Mouse (Mus musculus) right cerebral cortex, postnatal 36 days (tissue): ENCODE measurements around the gene Adipoq.
"Not testable (repeated sequence)": the region's sequence is repeated elsewhere in the genome, so short reads cannot be mapped to it uniquely, and the experiment has no call there.

Experiments
- DNase-seq, 2 experiments: peaks; one replicate each; pipeline ENCODE4 v3.0.0; 2022; ENCODE audit warnings: low spot score in 2 of 2, mixed read lengths in 1 of 2

Gene Adipoq

DNA sequence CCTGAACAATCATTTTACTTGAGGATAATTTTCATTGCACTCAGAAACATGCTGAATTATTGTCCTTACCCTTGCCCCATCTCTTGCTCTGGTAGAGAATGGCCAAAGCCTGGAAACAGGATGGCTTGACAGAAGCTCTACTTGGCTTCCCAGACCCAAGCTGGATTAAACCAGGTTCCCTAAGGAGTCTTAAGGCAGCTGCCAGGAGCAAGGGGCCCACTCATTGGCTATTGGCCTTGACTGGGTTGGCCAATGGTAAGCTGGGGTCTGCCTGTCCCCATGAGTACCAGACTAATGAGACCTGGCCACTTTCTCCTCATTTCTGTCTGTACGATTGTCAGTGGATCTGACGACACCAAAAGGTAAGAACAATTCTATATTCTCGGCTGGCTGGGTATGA lies at the start of gene Adipoq:
Gene Adipoq (plus strand): TSS at position 257 of the 400 bp plus-strand sequence.
- DNase-seq: no peak

DNA sequence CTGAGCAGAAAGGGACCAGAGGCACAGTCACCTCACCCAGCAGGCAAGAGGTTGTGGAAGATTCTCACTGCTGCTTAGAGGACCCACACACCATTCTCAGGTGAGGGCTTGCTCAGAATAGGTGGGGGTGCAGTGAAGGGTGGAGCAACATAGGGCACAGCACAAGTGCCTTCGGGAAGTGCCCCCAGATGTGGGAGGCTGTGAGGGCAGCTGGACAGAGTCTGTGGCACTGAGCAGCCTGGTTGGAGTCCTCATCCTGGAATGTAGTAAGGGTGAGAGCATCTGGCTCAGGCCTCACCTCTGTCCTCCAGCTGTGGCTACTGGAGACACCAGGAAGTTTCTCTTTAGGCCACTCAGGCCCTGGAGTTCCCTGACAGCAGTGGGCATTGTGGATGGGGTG lies 49.5 kb upstream of the Adipoq start:
- not testable (repeated sequence) for DNase-seq

DNA sequence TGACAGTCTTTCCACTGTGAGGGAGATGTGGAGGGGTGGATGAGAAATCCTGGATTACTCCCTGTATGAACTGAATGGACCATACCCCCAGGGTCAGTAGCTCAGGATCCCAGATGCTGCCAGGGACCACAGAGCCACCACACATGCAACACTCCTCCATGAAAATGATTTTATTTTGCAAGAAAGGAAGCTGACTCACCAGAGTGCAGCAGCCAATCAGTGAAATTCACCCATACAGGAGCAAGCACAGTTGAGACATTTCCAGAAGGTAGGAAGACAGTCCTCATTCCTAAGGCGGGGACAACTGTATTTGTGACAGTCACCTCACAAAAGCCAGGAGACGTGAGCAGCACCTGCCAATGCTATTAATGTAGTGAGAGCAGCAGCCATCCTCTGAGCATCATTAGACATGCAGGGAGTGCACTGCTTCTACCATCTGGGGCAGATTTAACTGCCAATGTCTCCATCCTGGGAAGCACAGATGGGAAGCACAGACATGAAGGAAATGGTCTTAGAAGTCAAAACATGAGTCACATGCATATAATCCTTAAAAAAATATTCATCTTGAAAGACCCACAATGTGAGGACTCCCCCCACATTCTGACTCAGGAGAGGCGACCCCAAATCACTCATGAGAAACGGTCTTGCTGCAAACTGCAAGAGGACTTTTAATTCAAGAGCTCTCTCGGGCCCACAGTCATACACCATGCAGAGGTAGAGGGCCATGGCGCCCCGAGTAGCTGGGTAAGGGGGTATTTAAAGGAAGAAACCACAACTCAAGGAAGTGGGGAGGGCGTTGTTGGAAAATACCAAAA lies 48.8 kb upstream of the Adipoq start:
- DNase-seq: peak; percentile 8 to 15

DNA sequence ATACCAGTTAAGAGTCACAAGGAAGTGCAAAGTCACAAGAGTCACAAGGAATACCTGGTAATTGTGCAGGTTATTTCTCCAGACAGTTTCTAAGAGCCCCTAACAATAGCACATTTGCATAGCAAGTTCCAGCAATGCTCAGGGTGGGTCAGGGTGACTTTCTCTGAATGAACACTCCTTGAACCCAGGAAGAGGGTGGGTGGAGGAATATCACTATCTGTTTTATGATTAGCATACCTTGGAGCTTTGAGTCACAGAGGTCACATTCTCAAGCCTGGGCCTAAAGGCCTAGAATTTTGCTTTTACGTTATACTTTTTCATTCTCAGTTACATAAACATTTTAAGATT lies 48.3 kb upstream of the Adipoq start:
- not testable (repeated sequence) for DNase-seq

DNA sequence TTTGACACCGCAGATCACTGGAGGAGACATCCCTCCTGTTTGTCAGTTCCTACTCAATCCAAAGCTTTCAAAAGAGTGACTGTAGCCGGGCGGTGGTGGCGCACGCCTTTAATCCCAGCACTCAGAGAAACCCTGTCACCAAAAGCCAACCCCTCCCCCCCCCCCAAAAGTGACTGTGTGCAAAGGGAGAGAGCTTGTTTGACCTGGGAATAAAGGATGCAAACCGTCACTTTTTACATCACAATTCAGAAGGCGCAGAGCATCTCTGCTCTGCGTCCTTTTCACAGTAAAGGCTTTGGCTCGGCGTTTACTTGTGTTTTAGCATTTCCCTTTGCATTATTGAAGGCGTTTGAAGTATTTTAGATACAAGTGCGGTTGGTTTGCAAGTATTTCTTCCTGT lies 46.7 kb upstream of the Adipoq start:
- DNase-seq: no peak

DNA sequence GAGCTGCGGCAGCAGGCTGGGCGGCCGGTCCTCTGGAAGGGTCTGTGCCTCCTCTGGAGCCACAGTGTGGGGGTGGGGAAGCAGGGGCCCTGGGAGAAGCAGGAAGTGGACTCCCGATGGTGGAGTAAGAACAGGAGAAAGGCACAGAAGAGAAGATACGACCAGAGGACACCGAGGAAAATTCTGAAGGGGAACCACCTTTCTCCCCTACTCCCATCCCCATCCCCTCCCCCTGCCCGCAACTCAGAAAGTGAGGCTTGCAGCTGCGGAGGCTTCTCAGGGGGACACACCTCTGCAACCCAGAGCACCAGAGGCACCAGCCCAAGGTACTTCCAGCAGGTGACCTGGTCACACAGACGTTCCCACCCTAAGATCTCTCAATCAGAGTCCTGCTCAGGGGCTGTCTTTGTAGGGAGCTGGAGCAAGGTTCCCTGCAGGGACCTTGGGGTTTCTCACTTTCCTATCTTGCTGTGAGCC lies 46.2 kb upstream of the Adipoq start:
- DNase-seq: no peak

DNA sequence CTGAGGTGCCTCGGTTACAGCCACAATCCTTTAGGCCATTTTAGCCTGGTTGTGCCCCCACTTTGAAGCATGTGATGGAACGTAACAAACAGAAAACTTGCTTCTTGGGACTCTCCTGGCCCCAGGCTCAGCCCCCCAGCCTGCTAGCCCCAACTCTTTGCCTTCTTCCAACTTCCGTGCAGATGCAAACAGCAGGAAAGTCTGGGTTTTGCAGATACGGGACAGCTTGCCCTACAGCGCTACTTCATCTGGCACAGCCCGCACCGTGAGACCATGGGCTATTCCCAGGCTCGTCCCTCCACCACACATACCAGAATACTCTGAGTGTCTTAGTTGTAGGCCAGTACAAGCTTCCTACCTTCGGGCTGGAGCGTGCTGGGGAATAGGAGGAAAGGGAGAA lies 45.7 kb upstream of the Adipoq start:
- no peak for DNase-seq

DNA sequence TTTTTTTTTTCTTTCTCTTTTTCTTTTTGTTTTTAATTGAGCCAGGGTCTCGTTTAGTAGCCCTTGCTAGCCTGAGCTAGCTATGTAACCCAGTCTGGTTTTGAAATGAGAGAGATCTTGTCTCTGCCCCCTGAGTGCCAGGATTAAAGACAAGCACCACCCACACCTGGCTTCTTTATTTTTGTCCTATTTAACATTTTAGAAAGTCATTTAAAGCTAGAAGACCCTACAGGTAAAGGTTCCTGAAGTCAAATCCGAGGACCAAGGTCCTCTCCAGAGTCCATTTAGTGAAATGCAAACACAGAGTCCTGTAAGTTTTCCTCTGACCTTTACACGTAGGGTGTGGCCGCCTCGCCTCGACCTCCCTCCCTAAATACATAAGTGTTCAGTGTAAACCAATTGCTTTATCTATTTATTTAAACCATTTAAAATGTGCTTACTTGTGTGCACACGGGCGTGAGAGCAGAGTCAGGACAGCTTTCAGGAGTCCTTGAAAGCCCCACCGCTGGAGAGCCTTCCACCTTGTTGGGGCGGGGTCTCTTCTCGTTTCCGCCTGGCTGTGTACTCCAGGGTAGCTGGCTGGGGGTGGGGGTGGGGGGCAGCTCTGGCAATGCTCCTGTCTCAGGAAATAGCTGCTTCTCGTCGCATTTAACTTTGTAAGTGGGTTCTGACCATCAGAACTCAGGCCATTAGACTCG lies 43.8 kb upstream of the Adipoq start:
- DNase-seq: no peak

DNA sequence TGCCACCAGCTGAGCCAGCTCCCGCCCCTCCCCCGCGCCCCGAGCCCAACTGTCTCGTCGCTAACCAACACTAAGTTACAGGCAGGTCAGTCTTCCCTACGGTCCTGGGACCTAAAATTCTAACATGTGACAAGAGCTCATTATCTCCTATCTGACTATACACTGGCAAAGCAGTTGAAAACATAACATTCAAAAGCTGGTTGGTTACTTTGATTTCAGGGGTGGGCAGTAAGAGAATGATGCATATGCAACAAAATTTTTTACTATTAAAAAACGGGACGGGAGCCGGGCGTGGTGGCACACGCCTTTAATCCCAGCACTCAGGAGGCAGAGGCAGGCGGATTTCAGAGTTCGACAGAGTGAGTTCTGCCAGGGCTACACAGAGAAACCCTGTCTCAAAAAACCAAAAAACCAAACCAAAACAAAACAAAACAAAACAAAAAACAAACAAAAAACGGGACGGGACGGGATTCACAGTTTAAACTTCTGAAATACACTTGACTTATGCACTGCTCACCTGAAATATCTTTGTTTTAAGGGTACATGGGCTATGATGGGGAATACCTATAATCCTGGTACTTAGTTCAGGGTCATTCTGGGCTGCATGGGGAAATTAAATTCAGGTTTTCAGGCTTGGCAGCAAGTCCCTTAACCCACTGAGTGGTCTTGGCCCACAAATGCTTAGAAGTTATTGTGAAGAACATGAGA lies 43.1 kb upstream of the Adipoq start:
- DNase-seq: no peak

DNA sequence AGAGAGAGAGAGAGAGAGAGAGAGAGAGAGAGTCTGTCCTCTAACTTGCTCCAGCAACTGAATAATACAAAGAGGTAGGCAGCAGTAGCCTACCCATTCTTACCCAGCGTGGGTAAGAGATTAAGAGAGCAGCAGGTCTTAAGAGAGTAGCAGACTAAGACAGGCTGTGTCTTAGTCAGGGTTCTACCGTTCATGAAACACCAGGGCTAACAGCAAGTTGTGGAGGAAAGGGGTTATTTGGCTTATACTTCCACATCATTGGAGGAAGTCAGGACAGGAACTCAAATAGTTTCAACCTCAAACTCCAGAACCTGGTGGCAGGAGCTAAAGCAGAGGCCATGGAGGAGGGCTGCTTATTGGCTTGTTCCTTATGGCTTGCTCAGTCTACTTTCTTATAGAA lies 42.5 kb upstream of the Adipoq start:
- no peak for DNase-seq

DNA sequence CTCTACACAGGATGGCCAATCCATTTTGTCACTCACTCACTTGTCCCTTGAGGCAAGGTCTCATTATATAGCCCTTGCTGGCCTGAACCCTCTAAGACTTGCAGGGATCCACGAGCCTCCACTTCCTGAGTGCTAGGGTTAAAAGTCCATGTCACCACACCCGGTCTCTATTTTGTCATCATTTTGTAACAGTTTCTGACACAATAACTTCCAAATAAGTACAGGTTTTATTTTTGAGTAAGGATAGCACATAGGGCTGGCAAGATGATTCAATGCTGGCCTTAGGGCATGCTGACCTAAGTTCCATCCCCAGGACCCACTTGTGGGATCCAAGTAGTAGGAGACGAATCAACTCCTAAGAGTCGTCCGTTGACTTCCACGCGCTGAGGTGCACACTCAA lies 40.2 kb upstream of the Adipoq start:
- no peak for DNase-seq

DNA sequence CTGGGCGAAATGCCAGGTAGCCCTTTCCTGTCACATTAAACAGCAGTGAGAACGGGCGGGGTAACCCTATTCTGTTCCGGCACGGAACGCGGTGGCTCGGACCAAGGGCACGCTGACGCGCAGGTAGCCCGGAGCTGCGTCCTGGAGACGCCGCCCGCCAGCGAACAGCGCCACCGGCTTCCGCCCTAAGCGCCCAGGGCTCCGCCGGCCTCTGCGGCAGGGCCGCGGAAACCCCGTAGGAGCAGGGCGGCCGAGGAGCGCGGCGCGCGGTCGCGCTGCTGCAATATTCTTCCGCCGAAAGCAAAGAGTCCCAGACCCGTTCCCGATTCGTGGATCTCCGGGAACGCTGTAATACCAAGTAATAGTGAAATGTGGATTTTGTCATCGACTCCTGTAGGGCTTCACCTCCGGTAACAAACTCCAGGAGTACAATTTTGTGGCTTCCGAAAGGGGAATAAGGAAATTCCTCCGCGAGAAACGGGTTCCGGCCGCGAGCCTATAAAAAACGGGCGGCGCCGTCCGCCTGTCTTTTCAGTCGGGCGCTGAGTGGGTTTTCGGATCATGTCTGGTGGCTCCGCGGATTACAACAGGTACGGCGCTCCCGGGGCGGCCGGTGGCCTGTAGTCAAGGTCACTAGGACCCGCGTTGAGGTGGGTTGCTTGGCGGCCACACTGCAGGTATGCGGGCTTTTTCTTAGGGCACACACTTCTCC lies 38.9 kb upstream of the Adipoq start, which contains the start of gene Eif4a2:
Gene Eif4a2 (plus strand): TSS at position 214 of the 712 bp plus-strand sequence.
- DNase-seq: peak; percentile 82 to 87

DNA sequence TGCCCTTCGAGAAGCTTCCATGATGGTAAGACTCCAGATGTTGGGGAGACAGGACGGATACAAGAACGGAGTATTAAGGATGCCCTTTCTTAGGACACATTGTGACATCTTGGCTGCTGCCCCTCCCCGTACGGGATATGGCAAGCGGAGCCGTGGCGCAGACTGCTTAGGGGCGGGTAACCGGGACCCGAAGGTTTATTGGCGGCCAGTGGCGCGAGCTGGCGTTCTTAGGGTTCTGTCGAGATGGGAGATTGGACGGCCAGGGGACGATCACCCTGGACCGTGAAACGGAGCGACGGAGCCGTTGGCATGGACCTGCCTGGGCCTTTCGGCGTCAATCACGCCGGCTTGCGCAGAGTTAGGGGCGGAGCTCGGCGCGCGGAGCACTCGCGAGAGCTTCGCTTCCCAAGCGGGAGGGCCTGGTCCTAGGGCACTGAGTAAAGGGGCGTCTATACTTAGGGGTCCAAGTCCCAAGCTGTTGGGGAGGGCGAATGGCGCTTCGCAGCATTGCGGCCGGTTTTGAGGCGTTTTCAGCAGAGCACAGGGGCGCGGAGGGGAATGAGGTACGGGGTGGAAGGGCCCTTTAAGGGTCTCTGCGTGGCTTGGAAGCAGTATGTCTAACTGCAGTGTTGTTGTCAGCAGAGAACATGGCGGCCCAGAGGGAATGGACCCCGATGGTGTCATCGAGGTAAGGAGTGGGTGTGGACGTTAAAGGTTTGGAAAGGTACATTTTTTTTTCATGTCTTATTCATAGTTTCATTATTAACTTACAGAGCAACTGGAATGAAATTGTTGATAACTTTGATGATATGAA lies 38.2 kb upstream of the Adipoq start:
- DNase-seq: peak; percentile 72 to 75

DNA sequence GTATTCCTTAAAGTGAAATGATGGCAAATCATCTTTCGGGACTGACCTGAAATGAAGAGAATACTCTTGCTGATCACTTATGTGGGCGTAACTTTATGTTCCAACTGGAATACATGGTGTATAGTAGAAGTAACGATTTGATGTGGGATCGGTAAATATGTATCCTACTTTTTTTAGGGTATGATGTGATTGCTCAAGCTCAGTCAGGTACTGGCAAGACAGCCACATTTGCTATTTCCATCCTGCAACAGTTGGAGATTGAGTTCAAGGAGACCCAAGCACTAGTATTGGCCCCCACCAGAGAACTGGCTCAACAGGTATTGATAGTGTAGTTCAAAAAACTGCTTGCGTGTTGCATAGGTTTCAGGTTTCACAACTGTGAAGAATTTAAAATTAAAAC lies 37.4 kb upstream of the Adipoq start:
- no peak for DNase-seq

DNA sequence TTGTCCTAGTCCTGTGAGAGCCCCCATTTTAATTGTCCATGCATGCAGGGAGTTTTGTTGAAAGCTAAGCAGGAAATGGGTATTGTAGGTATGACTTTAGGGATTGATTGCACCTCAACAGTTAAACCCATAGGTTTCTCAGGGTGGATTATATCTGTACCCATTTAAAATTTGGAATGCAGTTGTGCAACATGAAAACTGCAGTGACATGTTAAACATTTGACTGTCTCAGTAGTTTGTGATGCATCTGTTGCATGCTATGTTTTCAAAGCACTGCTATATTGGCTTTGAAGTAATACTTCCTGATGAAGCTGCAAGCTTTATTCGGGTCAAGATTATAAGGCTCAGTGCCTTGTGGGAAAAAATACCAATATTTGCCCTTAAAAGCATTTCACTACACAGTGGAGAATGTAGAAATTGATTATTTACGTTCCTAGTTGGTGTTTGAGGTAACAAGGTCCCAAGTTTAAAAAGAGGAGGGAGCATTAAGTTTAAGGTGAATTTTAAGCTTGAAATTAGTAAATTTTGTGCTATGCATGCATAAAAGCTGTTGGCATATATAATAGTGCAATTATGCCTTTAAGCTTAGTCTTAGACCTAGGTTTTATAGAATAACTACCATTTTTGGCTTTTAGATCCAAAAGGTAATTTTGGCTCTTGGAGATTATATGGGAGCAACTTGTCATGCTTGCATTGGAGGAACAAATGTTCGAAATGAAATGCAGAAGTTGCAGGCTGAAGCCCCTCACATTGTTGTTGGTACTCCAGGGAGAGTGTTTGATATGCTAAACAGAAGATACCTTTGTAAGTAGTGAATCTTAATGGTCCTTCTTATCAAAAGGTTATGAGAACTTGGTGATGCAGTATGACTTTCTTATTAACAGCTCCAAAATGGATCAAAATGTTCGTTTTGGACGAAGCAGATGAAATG lies 36.7 kb upstream of the Adipoq start:
- no peak for DNase-seq

DNA sequence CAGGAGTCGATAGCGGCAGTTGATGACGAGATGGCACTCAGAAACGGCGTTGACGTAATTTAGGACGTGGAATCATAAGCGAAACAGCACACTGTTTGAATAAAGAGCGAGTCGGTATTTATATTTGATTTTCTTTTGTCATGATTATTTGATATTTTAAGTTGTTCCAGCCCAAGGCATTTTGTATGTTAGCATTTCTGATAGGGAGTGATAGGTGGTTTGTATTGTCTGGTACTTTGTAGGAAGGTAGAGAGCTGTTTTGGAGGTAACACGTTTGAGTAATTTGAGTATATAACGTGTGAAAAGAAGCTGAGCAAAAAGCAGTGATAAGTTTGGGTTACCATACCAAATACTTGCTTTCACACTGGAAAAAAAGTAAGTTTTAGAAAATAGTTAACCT lies 34.0 kb upstream of the Adipoq start:
- DNase-seq: no peak

DNA sequence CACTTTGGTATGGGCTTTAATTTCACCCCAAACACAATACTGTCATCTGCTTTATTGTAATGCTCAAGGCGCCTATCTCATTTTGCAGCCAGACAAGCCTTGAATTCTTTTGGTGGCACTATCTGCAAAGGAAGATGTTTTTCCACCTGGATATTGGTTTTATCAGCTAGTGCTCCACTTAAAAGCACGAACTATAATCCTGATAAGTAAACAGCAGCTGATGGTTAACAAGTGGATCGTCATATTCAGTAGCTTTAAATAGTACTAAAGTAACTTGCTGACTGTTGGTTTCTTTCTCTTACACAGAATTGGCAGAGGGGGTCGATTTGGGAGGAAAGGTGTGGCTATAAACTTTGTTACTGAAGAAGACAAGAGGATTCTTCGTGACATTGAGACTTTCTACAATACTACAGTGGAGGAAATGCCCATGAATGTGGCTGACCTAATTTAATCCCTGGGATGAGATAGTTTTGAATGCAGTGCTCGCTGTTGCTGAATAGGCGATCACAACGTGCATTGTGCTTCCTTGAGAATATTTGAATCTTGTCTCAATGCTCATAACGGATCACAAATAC lies 33.4 kb upstream of the Adipoq start:
- no peak for DNase-seq

DNA sequence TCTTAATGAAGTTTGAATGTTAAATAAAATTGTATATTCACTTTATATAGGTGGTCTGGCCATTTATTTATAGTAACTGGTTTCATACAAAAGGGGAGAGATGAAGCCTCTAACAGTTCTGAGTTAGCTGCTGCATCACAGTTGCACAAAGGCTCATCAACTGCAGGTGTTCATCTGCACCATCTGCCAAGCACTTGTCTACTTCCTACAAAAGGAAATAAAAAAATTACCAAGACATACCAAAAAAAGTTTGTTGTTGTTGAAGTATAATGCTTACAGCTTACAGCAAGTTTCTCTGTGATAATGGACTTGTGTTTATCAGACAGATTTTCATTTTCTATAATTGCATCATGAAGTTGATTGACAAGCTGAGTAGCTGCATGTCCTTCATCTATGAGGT lies 32.4 kb upstream of the Adipoq start:
- no peak for DNase-seq

DNA sequence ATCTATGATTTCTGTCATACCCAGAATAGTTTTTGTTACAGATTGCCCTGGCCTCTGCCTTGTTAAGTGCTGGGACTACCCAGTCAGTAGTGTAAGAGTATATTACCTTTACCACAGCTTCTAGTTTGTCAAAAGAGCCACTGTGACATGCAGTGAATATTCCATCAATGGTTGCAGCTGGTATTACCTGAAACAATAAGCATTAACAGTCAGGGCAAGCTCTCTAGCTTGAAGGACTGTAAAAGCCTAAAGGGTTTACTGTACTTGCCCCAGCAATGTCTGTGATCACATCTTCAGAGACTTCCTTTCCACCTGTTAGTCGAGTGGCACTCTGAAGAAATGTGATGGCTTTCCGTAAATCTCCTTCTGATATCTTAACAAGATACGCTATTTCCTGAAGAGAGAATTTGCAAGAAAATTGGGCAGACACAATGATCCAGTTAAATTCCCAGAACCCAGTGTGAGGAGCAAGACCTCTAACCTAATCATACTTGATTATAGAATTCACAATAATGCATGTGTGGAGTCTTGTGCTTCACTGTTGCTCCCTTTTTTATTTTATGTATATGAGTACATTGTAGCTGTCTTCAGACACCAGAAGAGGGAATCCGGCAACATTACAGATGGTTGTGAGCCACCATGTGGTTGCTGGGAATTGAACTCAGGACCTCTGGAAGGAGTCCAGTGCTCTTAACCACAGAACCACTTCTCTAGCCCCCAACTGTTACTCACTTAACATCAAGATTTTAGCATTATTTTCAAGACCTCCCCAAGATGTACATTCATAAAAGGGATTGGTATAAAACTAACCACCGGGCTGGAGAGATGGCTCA lies 31.8 kb upstream of the Adipoq start:
- DNase-seq: no peak
